Mouse (Mus musculus) myocyte (in vitro differentiated cells): Measurements from ENCODE around the gene Nox4. TPM values are rescaled to one million over a fixed set of nuclear protein-coding genes. Genes with fewer than 3 reads are reported as not detected.
"Not testable (repeated sequence)": the region's sequence is repeated elsewhere in the genome, so short reads cannot be mapped to it uniquely, and the experiment has no call there.

Experiments
- H3K27me3 ChIP-seq: one replicate; pipeline ENCODE4 v1.6.1; 2011; ENCODE audit not compliant: control insufficient read depth, insufficient read depth, insufficient read length
- H3K36me3 ChIP-seq: one replicate; pipeline ENCODE4 v1.6.1; 2011; ENCODE audit not compliant: control insufficient read depth, insufficient read depth
- H3K4me2 ChIP-seq: one replicate; pipeline ENCODE4 v1.6.1; 2011; ENCODE audit warnings: low read depth, control low read depth
- H3K4me3 ChIP-seq: one replicate; pipeline ENCODE4 v1.5.1; 2011; ENCODE audit warnings: mild to moderate bottlenecking, control low read depth, moderate library complexity
- H3K79me2 ChIP-seq: one replicate; pipeline ENCODE4 v1.6.1; 2011; ENCODE audit not compliant: control insufficient read depth, insufficient read depth
- H3ac ChIP-seq: one replicate; pipeline ENCODE4 v1.6.1; 2011; ENCODE audit not compliant: control insufficient read depth, insufficient read length
- CEBPB ChIP-seq: IDR thresholded peaks from 2 replicates; pipeline ENCODE4 v1.6.1; 2011; ENCODE audit warnings: mild to moderate bottlenecking, moderate library complexity; ENCODE audit not compliant: poor library complexity, insufficient read depth, severe bottlenecking
- E2F4 ChIP-seq: IDR thresholded peaks from one replicate; pipeline ENCODE4 v1.6.1; 2011; ENCODE audit warnings: mild to moderate bottlenecking, control low read depth, moderate library complexity; ENCODE audit not compliant: insufficient read depth
- MAX ChIP-seq: IDR thresholded peaks from one replicate; pipeline ENCODE4 v1.6.1; 2011; ENCODE audit warnings: low read depth, mild to moderate bottlenecking, control low read depth
- MYOD1 ChIP-seq, 3 experiments: IDR thresholded peaks; one replicate each; pipeline ENCODE4 v1.6.1; 2011; ENCODE audit warnings: control low read depth in 2 of 3, low read depth in 2 of 3, mild to moderate bottlenecking in 2 of 3, moderate library complexity in 1 of 3; ENCODE audit not compliant: insufficient read length in 2 of 3, control insufficient read depth in 1 of 3
- MYOG ChIP-seq, 3 experiments: IDR thresholded peaks; one replicate each; pipeline ENCODE4 v1.6.1; 2011; ENCODE audit warnings: control low read depth in 2 of 3, low read depth in 2 of 3, mild to moderate bottlenecking in 2 of 3; ENCODE audit not compliant: insufficient read length in 2 of 3, control insufficient read depth in 1 of 3, insufficient read depth in 1 of 3
- POLR2A ChIP-seq: IDR thresholded peaks from one replicate; pipeline ENCODE4 v1.6.1; 2011; ENCODE audit warnings: low read depth, mild to moderate bottlenecking, control low read depth, moderate library complexity; ENCODE audit not compliant: insufficient read length
- POLR2AphosphoS2 ChIP-seq: IDR thresholded peaks from one replicate; pipeline ENCODE4 v1.6.1; 2011; ENCODE audit warnings: low read depth, control low read depth; ENCODE audit not compliant: insufficient read length
- REST ChIP-seq: IDR thresholded peaks from one replicate; pipeline ENCODE4 v1.6.1; 2011; ENCODE audit warnings: mild to moderate bottlenecking, control low read depth, moderate library complexity; ENCODE audit not compliant: insufficient read depth, insufficient read length
- SRF ChIP-seq: IDR thresholded peaks from one replicate; pipeline ENCODE4 v1.6.1; 2011; ENCODE audit warnings: low read depth; ENCODE audit not compliant: control insufficient read depth, insufficient read length
- TCF12 ChIP-seq: IDR thresholded peaks from one replicate; pipeline ENCODE4 v1.6.1; 2011; ENCODE audit warnings: mild to moderate bottlenecking, control low read depth; ENCODE audit not compliant: poor library complexity, insufficient read depth, severe bottlenecking
- TCF3 ChIP-seq: IDR thresholded peaks from one replicate; pipeline ENCODE4 v1.6.1; 2011; ENCODE audit warnings: low read depth, control low read depth; ENCODE audit not compliant: insufficient read length
- USF1 ChIP-seq: IDR thresholded peaks from one replicate; pipeline ENCODE4 v1.6.1; 2011; ENCODE audit warnings: low read depth, mild to moderate bottlenecking, control low read depth, moderate library complexity
- polyA plus RNA-seq: library from polyadenylated mRNA; unstranded; fragments of >200 nt; fragmentation: generic; extraction: Trizol; gene quantifications from one replicate; pipeline ENCODE4 v1.2.1, GENCODE M21; 2012; ENCODE audit warnings: missing spikeins

Gene Nox4
- polyA plus RNA-seq, 1 experiment: 0.98 TPM

- TF ChIP-seq MYOD1 (IDR thresholded peaks at IDR 0.05; ENCODE audit: control insufficient read depth in 1 of 3, insufficient read length in 2 of 3, low read depth in 2 of 3) (no peak), POLR2AphosphoS2 (no peak), E2F4 (no peak), SRF (no peak), POLR2A (no peak), TCF12 (no peak), CEBPB (no peak)
- H3K79me2 ChIP-seq: no peaks in the 10 kb centered on the region
- no peaks in the 10 kb centered on the region for H3K36me3 ChIP-seq
- no peak overlapping the region for H3K4me3 ChIP-seq
- no peaks in the 10 kb centered on the region for H3K27me3 ChIP-seq
- H3ac ChIP-seq: no peak overlapping the region
- H3K4me2 ChIP-seq: no peak overlapping the region
Observed at GRCm38 (mm10) chr7:87370789-87371188, 124.9 kb downstream of the Nox4 start.

GRCm38 (mm10) chr7:87371316-87371715, 125.4 kb downstream of the Nox4 start:
- no peak overlapping the region for H3ac ChIP-seq
- no peak overlapping the region for H3K4me3 ChIP-seq
- no peaks in the 10 kb centered on the region for H3K79me2 ChIP-seq
- no peaks in the 10 kb centered on the region for H3K27me3 ChIP-seq
- H3K4me2 ChIP-seq: no peak overlapping the region
- no peaks in the 10 kb centered on the region for H3K36me3 ChIP-seq
- no peak for TF ChIP-seq POLR2AphosphoS2
- no peak for TF ChIP-seq POLR2A
- TF ChIP-seq SRF: no peak
- no peak for TF ChIP-seq TCF12
- no peak for TF ChIP-seq TCF3
- no peak for TF ChIP-seq USF1
- no peak for TF ChIP-seq REST
- TF ChIP-seq MYOG (IDR thresholded peaks at IDR 0.05; ENCODE audit: control insufficient read depth in 1 of 3, insufficient read depth in 1 of 3, insufficient read length in 2 of 3, low read depth in 2 of 3): no peak
- TF ChIP-seq E2F4: no peak
- TF ChIP-seq MYOD1 (IDR thresholded peaks at IDR 0.05; ENCODE audit: control insufficient read depth in 1 of 3, insufficient read length in 2 of 3, low read depth in 2 of 3): no peak
- TF ChIP-seq MAX: no peak
- TF ChIP-seq CEBPB: no peak

DNA sequence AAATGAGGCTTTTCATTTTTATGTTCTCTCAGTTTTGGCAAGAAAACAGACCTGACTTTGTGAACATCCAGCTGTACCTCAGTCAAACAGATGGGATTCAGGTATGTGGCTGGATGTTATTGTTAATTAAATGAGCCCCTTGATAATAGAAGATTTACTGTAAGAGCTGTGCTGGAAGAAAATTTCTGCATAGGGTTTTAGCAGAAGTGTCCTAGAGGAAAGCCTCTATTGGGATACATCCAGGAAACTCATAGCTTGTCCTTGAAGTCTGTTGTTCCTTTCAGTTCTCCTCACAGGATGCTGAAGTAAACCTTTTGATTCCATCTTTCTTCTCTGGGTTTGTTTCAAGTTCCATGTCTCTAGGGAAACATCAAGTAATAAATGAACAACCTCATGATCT, 128.4 kb downstream of the Nox4 start:
- H3K27me3 ChIP-seq: no peaks in the 10 kb centered on the region
- H3K36me3 ChIP-seq: no peaks in the 10 kb centered on the region
- H3ac ChIP-seq: no peak overlapping the region
- no peak overlapping the region for H3K4me3 ChIP-seq
- H3K79me2 ChIP-seq: no peaks in the 10 kb centered on the region
- no peak for TF ChIP-seq E2F4
- TF ChIP-seq SRF: no peak
- no peak for TF ChIP-seq POLR2AphosphoS2
- TF ChIP-seq MYOD1 (IDR thresholded peaks at IDR 0.05; ENCODE audit: control insufficient read depth in 1 of 3, insufficient read length in 2 of 3, low read depth in 2 of 3): no peak
- TF ChIP-seq USF1: no peak
- TF ChIP-seq MAX: no peak
- no peak for TF ChIP-seq REST
- TF ChIP-seq CEBPB: no peak
- TF ChIP-seq TCF3: no peak
- TF ChIP-seq TCF12: no peak
- TF ChIP-seq MYOG (IDR thresholded peaks at IDR 0.05; ENCODE audit: control insufficient read depth in 1 of 3, insufficient read depth in 1 of 3, insufficient read length in 2 of 3, low read depth in 2 of 3): no peak
- no peak for TF ChIP-seq POLR2A
- no peak overlapping the region for H3K4me2 ChIP-seq

DNA sequence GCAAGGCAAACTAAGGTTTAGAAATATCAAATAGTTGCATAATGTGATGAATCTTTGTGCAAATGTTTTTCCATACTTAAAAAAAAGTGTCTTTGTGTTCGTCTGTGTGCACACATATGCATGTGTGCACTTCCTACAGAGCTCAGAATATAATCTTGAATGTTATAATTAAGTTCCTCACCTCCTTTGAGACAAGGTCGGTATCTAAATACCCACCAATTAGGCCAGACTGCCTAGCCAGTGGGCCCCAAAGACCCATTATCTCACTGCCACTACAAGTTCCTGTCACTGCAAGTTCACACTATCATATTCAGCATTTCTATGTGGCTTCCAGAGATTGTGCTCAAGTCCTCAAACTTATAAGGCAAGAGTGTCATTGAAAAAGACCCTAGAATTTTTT, 129.0 kb downstream of the Nox4 start:
- H3K4me2 ChIP-seq: no peak overlapping the region
- H3K27me3 ChIP-seq: no peaks in the 10 kb centered on the region
- no peak overlapping the region for H3ac ChIP-seq
- H3K79me2 ChIP-seq: no peaks in the 10 kb centered on the region
- H3K4me3 ChIP-seq: no peak overlapping the region
- H3K36me3 ChIP-seq: no peaks in the 10 kb centered on the region
- no peak for TF ChIP-seq MYOD1 (IDR thresholded peaks at IDR 0.05; ENCODE audit: control insufficient read depth in 1 of 3, insufficient read length in 2 of 3, low read depth in 2 of 3)
- TF ChIP-seq SRF: no peak
- no peak for TF ChIP-seq E2F4
- no peak for TF ChIP-seq REST
- no peak for TF ChIP-seq USF1
- TF ChIP-seq TCF3: no peak
- TF ChIP-seq TCF12: no peak
- TF ChIP-seq CEBPB: no peak
- no peak for TF ChIP-seq POLR2A
- TF ChIP-seq MYOG (IDR thresholded peaks at IDR 0.05; ENCODE audit: control insufficient read depth in 1 of 3, insufficient read depth in 1 of 3, insufficient read length in 2 of 3, low read depth in 2 of 3): no peak
- TF ChIP-seq MAX: no peak
- no peak for TF ChIP-seq POLR2AphosphoS2

- Histone ChIP-seq H3K79me2 (no peaks in the 10 kb centered on the region), H3K27me3 (no peaks in the 10 kb centered on the region), H3K36me3 (no peaks in the 10 kb centered on the region), H3ac (no peak overlapping the region), H3K4me3 (no peak overlapping the region), H3K4me2 (no peak overlapping the region)
- TF ChIP-seq SRF (no peak), E2F4 (no peak), CEBPB (no peak), MAX (no peak), USF1 (no peak), TCF3 (no peak), POLR2A (no peak)
Observed at GRCm38 (mm10) chr7:87397023-87397422, 151.1 kb downstream of the Nox4 start.

DNA sequence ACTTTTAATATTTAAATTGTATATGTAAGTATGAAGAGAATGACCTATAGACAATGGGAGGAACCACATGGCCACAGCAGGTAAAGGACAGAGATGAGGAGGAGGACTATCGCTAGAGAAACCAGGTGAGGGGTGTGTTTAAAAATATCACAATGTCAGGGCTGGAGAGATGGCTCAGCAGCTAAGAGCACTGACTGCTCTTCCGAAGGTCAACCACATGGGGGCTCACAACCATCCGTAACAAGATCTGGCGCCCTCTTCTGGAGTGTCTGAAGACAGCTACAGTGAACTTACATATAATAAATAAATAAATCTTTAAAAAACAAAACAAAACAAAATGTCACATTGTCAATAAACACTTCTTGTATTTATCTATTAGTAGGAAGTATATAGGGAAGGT, 165.5 kb downstream of the Nox4 start:
- H3K79me2 ChIP-seq: not testable (repeated sequence)

More for the DNA sequence above, 165.5 kb downstream of the Nox4 start:
- H3K36me3 ChIP-seq, H3K4me2 ChIP-seq, H3K4me3 ChIP-seq, H3ac ChIP-seq, H3K27me3 ChIP-seq: not testable (repeated sequence)
